Mouse (Mus musculus): ENCODE results near the gene Car12. TPM values are rescaled to one million over a fixed set of nuclear protein-coding genes. Genes with fewer than 3 reads are reported as not detected.
A peak's percentile ranks its signal among the peaks of the same experiment; 100 is the strongest.

Car12 gene
- polyA plus RNA-seq (2016; fragmentation: Nextera tagmentation; extraction: Ambion mirVana): 6.8 and 7.4 TPM in 2 replicates

DNA sequence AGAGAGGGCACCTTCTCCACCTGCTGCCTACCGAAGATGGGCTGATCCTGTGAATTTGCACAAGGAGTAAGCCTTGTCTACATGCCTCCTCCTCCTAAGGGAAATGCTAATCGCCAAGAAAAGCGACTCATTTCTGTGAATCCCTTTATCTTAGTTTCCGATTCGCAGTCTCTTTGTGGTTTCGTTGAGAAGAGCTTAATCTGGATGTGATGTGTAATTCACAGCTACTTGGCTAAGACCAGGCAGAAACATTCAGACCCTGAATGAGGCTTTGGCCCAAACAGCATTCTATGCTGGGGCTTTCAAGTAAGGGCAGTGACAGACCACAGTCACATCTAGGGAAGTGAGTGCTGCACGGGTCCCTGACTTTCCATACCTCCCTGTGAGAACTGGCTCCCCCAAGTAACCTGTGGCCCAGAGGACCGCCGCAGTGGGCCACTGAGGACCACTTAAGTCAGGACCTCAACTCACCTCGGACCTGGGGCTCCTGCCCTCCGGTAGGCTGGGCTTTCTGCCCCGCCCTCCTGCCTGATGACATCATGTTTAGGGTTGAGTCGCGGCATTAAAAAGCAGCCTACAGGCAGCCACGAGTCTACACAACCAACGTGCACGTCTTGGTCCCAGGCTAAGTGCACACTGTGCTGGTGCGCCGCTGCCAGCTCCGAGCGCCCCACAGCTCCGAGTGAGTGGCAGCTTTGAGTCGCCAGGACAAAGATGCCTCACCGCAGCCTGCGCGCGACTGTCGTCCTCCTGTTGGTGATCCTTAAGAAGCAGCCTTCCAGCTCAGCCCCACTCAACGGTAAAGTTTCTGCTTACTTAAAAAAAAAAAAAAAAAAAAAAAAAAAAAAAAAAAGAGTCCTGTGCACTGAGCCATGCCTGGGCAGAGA lies at the start of gene Car12:
Car12 (plus strand) TSS at position 552 of the 887 bp plus-strand sequence.
- Histone ChIP-seq H3K36me3 (replicated peaks) (no peaks in the 10 kb centered on the region), H3K4me3 (peak within 1 kb of the TSS; percentile 59), H3K27ac (peak within 1 kb of the TSS; percentile 80), H3K4me1 (peaks cover 30% of the 10 kb centered on the region), H3K9me3 (no peaks in the 10 kb centered on the region), H3K27me3 (ENCODE audit: poor library complexity, severe bottlenecking) (peaks cover 53% of the 10 kb centered on the region)
- peak; percentile 66 for DNase-seq (ENCODE audit: extremely low spot score, low spot score)
- WGBS: 14% methylated on average over 29 of the region's 29 CpGs

DNA sequence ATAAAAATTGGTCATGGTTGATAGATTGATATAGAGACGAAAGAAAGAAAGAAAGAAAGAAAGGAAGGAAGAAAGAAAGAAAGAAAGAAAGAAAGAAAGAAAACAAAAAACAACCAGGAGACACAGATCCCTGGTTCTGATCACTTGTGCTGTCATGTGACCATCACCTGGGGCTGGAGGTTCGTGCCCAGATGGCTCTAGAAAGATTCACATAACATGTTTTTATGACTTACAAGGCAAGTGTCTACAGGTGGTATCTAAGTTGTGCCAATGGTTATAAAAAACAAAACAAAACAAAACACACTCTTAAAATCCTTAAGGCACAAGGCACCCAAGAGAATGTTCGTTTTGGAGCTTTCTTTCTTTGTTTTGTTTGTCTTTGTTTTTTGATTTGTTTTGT lies 49.7 kb upstream of the Car12 start:
- no peaks in the 10 kb centered on the region for H3K36me3 ChIP-seq (replicated peaks)
- no peak for DNase-seq (ENCODE audit: extremely low spot score, low spot score)
- H3K27ac ChIP-seq: no peak overlapping the region
- H3K4me1 ChIP-seq: peaks cover 12% of the 10 kb centered on the region
- no peaks in the 10 kb centered on the region for H3K27me3 ChIP-seq (ENCODE audit: poor library complexity, severe bottlenecking)
- H3K4me3 ChIP-seq: no peak overlapping the region
- WGBS: 81% methylated on average over 3 of the region's 3 CpGs
- H3K9me3 ChIP-seq: no peaks in the 10 kb centered on the region; the same call in 1 of the 2 replicates

DNA sequence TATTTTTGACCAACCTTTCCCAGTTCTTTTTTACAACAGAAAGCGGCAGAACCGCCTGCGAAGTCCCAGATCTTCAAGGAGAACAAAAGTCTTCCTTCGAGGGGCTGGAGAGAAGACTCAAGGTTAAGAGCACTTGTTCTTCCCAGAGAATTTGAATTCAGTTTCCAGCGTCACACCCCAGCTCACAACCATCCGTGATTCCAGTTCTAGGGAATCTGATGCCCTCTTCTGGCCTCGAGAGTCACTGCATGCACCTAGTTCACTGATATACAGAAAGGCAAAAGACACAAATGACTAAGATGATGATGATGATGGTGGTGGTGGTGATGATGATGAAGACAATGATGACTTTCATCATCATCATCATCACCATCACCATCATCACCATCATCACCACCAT lies 48.9 kb upstream of the Car12 start:
- WGBS: 76% methylated on average over 7 of the region's 7 CpGs

DNA sequence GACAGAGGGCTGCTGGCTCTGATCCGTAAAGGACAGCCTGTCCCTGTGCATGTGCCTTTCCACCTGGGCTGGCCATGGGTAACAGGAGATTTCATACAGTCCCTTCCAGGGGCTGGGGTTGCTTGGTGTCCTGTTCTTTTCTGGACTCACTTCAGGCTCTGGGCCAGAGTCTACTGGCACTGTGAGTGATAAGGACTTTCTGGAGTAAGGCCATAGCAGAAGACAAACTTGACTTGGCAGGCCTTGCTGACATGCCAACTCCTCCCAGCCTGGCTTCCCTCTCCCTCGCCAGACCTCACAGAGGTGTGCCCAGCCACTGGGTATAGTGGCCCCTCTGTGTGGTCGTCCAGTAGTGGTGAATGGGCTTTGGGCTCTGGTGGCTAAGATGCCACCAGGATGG lies 47.3 kb upstream of the Car12 start:
- Histone ChIP-seq H3K4me3 (no peak overlapping the region), H3K27ac (0 out of 2 replicates have a peak overlapping the region, but pooled peaks have one; percentile 26), H3K9me3 (no peaks in the 10 kb centered on the region; the same call in 1 of the 2 replicates), H3K27me3 (ENCODE audit: poor library complexity, severe bottlenecking) (no peaks in the 10 kb centered on the region), H3K4me1 (peaks cover 12% of the 10 kb centered on the region; the same call in 1 of the 2 replicates), H3K36me3 (replicated peaks) (no peaks in the 10 kb centered on the region)
- DNase-seq (ENCODE audit: extremely low spot score, low spot score): no peak
- 80% methylated on average over 3 of the region's 3 CpGs for WGBS

More for the DNA sequence above, 48.9 kb upstream of the Car12 start:
- Histone ChIP-seq H3K9me3 (no peaks in the 10 kb centered on the region; the same call in 1 of the 2 replicates), H3K4me3 (no peak overlapping the region), H3K27ac (no peak overlapping the region), H3K27me3 (ENCODE audit: poor library complexity, severe bottlenecking) (no peaks in the 10 kb centered on the region), H3K4me1 (peaks cover 12% of the 10 kb centered on the region; the same call in 1 of the 2 replicates), H3K36me3 (replicated peaks) (no peaks in the 10 kb centered on the region)
- DNase-seq (ENCODE audit: extremely low spot score, low spot score): no peak

DNA sequence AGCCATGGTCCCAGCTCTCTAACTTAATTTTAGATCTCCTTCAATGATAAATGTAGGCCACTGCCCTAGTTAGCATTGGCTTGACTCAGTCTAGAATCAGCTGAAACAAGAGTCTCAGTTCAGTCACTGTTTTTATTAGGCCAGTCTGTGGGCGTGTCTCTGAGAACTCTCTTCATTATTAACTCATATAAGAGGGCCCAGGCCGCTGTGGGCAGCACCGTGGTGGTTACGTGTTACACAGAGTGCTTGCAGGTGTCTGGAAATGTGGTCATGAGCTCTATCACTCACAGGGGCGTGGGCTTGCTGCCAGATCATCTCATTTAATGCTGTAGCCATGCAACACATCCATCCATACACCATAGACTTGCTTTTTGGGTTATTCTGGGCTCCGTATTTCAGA lies 46.4 kb upstream of the Car12 start:
- no peaks in the 10 kb centered on the region for H3K27me3 ChIP-seq (ENCODE audit: poor library complexity, severe bottlenecking)
- peaks cover 3% of the 10 kb centered on the region; the same call in 1 of the 2 replicates for H3K4me1 ChIP-seq
- no peaks in the 10 kb centered on the region; the same call in 1 of the 2 replicates for H3K9me3 ChIP-seq
- no peak for DNase-seq (ENCODE audit: extremely low spot score, low spot score)
- H3K36me3 ChIP-seq (replicated peaks): no peaks in the 10 kb centered on the region
- 91% methylated on average over 6 of the region's 6 CpGs for WGBS
- H3K27ac ChIP-seq: no peak overlapping the region
- no peak overlapping the region for H3K4me3 ChIP-seq

DNA sequence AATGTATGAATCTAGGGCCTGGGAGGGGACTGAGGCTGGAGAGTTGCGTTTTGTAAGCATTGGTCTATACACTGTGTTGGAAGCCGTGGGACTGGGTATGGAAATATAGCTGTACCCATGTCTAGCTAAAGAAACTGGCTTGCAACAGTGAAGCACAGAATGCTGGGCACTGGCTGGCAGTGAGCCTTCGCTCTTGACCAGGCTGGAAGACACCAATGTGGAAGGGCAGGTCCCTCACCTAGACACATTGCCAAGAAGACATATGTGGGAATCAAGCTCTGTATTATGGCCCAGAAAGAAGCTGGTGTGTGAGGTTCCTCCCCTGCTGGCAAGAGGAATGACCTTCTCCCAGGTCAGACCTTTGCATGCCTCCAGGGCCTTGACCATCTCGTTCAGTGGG lies 45.6 kb upstream of the Car12 start:
- no peak overlapping the region for H3K27ac ChIP-seq
- WGBS: 92% methylated on average over 4 of the region's 4 CpGs

DNA sequence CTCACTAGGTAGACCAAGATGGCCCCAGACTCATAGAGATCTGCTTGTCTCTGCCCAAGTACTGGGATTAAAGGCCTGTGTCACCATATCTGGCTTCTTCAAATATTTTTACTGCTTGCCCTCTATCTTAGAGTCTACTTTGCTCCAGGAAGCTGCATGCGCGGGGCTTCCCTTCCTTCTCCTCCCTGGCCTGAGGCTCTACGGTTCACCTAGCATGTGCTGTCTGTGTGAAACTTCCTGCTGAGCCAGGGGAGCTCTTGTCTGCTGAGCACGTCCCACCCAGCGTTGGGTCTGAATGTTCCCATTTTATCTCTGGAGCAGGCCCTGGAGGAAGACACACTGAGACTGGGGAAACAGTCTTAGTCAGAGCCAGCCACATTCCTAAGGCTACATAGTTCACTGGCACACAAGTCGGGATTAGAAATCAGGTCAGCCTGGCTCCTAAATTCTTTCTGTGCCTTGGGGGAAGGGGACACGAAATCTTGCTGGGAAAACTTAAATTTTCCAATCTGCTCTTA lies 43.9 kb upstream of the Car12 start:
- no peaks in the 10 kb centered on the region for H3K27me3 ChIP-seq (ENCODE audit: poor library complexity, severe bottlenecking)
- H3K9me3 ChIP-seq: no peaks in the 10 kb centered on the region
- H3K27ac ChIP-seq: no peak overlapping the region
- no peak overlapping the region for H3K4me3 ChIP-seq
- no peaks in the 10 kb centered on the region for H3K4me1 ChIP-seq
- H3K36me3 ChIP-seq (replicated peaks): no peaks in the 10 kb centered on the region
- DNase-seq (ENCODE audit: extremely low spot score, low spot score): no peak
- 56% methylated on average over 7 of the region's 7 CpGs for WGBS

More for the DNA sequence above, 45.6 kb upstream of the Car12 start:
- Histone ChIP-seq H3K4me3 (no peak overlapping the region), H3K27me3 (ENCODE audit: poor library complexity, severe bottlenecking) (no peaks in the 10 kb centered on the region), H3K9me3 (no peaks in the 10 kb centered on the region; the same call in 1 of the 2 replicates), H3K36me3 (replicated peaks) (no peaks in the 10 kb centered on the region), H3K4me1 (no peaks in the 10 kb centered on the region; the same call in 1 of the 2 replicates)
- no peak for DNase-seq (ENCODE audit: extremely low spot score, low spot score)

DNA sequence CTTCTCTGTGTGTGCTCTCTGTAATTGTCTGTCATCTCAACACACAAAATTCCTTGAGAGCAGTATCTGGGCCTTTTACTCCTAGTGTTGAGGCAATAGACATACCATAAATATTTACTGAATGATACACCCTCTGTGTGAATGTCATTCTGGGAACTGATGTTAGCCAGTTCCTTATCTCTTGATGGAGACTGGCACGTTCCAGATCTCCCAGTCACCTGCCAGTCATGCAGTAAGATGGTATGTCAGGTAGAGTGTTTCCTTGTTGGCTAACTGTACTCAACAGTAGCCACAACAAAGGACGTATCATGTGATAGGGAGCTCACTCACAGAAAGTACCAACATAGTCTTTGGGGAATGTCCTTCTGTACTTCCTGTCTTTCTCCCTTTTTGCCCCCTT lies 39.7 kb upstream of the Car12 start:
- H3K36me3 ChIP-seq (replicated peaks): no peaks in the 10 kb centered on the region
- no peaks in the 10 kb centered on the region for H3K27me3 ChIP-seq (ENCODE audit: poor library complexity, severe bottlenecking)
- H3K27ac ChIP-seq: no peak overlapping the region
- H3K9me3 ChIP-seq: no peaks in the 10 kb centered on the region
- DNase-seq (ENCODE audit: extremely low spot score, low spot score): no peak
- no peak overlapping the region for H3K4me3 ChIP-seq
- 74% methylated on average over 2 of the region's 2 CpGs for WGBS
- H3K4me1 ChIP-seq: no peaks in the 10 kb centered on the region

DNA sequence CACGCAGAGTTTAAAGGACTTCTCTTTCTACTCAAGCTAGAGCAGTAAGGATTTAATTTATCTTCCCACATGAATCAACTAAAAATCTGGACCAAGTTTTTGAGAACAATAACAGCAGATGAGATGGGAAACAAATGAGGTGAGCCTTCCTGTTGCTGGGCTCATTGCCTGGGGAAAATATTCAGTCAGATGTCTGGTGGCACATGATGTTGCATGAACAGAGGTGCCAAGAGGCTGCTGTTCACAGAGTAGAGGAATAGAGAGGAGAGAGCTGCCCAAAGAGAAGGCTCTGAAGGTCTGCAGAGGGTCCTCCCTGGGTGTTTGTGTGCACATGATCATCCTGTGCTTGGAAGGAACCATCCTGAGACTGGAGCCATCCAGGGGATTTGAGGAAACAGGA lies 37.9 kb upstream of the Car12 start:
- no peak overlapping the region for H3K4me3 ChIP-seq
- no peaks in the 10 kb centered on the region for H3K27me3 ChIP-seq (ENCODE audit: poor library complexity, severe bottlenecking)
- no peaks in the 10 kb centered on the region for H3K9me3 ChIP-seq
- no peak for DNase-seq (ENCODE audit: extremely low spot score, low spot score)
- no peaks in the 10 kb centered on the region for H3K36me3 ChIP-seq (replicated peaks)
- 88% methylated on average over 1 of the region's 1 CpGs for WGBS
- H3K4me1 ChIP-seq: peaks cover 6% of the 10 kb centered on the region
- no peak overlapping the region for H3K27ac ChIP-seq

DNA sequence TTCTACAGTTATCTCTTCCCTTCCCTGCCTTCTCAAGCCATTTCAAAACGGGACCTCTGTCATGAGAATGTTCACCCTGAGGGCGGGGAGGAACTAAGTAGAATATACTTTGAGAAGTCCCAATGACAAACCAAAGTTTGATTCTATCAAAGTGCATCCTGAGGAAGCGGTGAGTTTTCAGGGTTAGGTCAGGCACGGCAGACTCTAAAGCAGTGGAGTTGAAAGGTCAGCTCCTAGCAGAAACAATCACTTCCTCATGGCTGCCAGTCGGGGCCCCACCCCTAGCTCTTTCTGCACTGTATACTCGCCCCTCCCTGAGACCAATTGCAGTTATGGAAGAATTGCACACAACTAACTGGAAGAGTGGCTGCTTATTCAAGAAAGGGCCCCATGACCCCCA lies 33.4 kb upstream of the Car12 start:
- H3K4me1 ChIP-seq: peaks cover 6% of the 10 kb centered on the region
- no peaks in the 10 kb centered on the region for H3K9me3 ChIP-seq
- no peaks in the 10 kb centered on the region for H3K36me3 ChIP-seq (replicated peaks)
- no peak for DNase-seq (ENCODE audit: extremely low spot score, low spot score)
- H3K27me3 ChIP-seq (ENCODE audit: poor library complexity, severe bottlenecking): no peaks in the 10 kb centered on the region
- H3K4me3 ChIP-seq: no peak overlapping the region
- H3K27ac ChIP-seq: no peak overlapping the region
- 73% methylated on average over 6 of the region's 6 CpGs for WGBS

DNA sequence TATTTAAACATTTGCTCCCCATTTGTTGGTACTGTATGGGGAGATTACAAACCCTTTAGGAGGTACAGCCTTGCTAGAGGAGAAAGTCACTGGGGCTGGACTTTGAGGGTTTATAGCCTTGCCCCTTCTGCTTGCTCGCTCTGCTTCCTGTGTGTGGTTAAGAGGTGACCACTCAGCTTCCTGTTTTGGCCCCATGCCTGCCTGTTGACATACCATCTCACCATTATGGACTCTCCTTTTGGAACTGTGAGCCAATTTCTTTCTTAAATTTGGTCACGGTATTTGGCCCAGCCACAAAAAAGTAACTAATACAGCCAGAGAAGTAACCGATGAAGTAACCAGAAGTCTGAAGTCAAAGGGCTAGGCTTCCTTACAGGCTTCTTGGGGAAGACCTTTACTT lies 30.7 kb upstream of the Car12 start:
- Histone ChIP-seq H3K4me3 (no peak overlapping the region), H3K9me3 (no peaks in the 10 kb centered on the region), H3K27me3 (ENCODE audit: poor library complexity, severe bottlenecking) (no peaks in the 10 kb centered on the region), H3K4me1 (peaks cover 6% of the 10 kb centered on the region), H3K36me3 (replicated peaks) (no peaks in the 10 kb centered on the region), H3K27ac (no peak overlapping the region)
- no peak for DNase-seq (ENCODE audit: extremely low spot score, low spot score)
- WGBS: 91% methylated on average over 3 of the region's 3 CpGs

DNA sequence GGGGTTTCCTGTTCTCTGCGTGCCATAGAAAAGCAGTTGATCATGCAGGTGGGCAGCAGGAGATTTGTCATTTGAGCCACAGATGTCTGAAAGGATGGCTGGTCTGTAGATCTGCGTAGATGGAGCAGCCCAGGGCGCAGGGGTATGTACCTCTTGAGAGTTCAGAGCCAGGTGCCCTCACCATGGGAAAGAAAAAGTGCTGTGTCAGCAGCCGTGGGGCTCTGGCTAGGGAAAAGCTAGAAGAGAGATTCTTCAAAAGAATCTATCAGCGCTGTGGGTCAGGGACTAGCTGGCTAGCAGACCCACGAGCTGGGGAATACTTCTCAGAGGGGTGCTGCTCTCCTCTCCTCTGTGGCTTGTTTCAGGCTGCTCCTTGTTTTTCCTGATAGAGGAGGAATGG lies 27.8 kb upstream of the Car12 start:
- no peaks in the 10 kb centered on the region for H3K4me1 ChIP-seq
- H3K9me3 ChIP-seq: no peaks in the 10 kb centered on the region
- no peak overlapping the region for H3K27ac ChIP-seq
- no peaks in the 10 kb centered on the region for H3K36me3 ChIP-seq (replicated peaks)
- no peak overlapping the region for H3K4me3 ChIP-seq
- no peak for DNase-seq (ENCODE audit: extremely low spot score, low spot score)
- H3K27me3 ChIP-seq (ENCODE audit: poor library complexity, severe bottlenecking): no peaks in the 10 kb centered on the region
- 89% methylated on average over 6 of the region's 6 CpGs for WGBS

DNA sequence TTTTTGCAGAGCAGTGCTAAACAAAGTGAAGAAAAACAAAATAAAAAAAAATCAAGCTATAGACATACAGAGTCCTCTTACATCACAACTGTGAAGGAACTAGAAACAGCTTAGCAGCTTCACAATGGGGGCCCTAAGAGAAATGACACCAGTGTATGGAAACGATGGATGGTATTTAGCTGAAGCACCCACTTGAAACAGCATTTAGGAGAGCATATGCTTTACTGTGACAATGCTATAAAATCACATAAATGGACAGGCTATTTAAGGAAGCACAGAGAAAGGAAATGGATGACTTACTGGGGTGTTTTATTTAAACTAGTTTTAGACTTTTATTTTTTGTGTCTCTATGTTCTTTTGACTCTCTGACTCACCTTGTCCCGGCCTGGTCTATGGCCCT lies 25.8 kb upstream of the Car12 start:
- H3K4me1 ChIP-seq: no peaks in the 10 kb centered on the region
- H3K27me3 ChIP-seq (ENCODE audit: poor library complexity, severe bottlenecking): no peaks in the 10 kb centered on the region
- no peak for DNase-seq (ENCODE audit: extremely low spot score, low spot score)
- no peak overlapping the region for H3K4me3 ChIP-seq
- H3K9me3 ChIP-seq: no peaks in the 10 kb centered on the region
- no peaks in the 10 kb centered on the region for H3K36me3 ChIP-seq (replicated peaks)
- 90% methylated on average over 2 of the region's 2 CpGs for WGBS
- no peak overlapping the region for H3K27ac ChIP-seq

Measured in forebrain, embryonic 10.5 days (tissue).